ENCODE assay signal across 7 mouse cellular contexts in genomic region chr2:11338931-11339839, GRCm38 (mm10).
DNase-seq lines count a peak whose midpoint lies in the region; ATAC-seq and TF ChIP-seq lines count a peak whose summit lies in the region.

No protein-coding gene starts in this region.

- no peak overlapping the region for H3K4me2 ChIP-seq in heart, embryonic 13.5 days

- H3K9me3 ChIP-seq in heart, embryonic 13.5 days: no peaks in the 10 kb centered on the region
- no peaks in the 10 kb centered on the region for H3K9me3 ChIP-seq in heart, embryonic 10.5 days
- no peaks in the 10 kb centered on the region for H3K9me3 ChIP-seq in megakaryocyte, embryonic 14.5 days

- 62% methylated on average over 14 of the region's 14 CpGs for WGBS in heart, embryonic 13.5 days
- 71% methylated on average over 14 of the region's 14 CpGs for WGBS in heart, embryonic 10.5 days

- H3K9ac ChIP-seq in heart, embryonic 13.5 days: no peak overlapping the region

- peaks cover 18% of the 10 kb centered on the region for H3K4me1 ChIP-seq in heart, embryonic 13.5 days
- peaks cover 10% of the 10 kb centered on the region for H3K4me1 ChIP-seq in heart, embryonic 10.5 days
- peaks cover 58% of the 10 kb centered on the region for H3K4me1 ChIP-seq in megakaryocyte, embryonic 14.5 days

- no peaks in the 10 kb centered on the region for H3K27me3 ChIP-seq in heart, embryonic 13.5 days (replicated peaks)
- no peaks in the 10 kb centered on the region for H3K27me3 ChIP-seq in heart, embryonic 10.5 days (ENCODE audit: insufficient read depth, poor library complexity, severe bottlenecking)
- H3K27me3 ChIP-seq in Patski: no peaks in the 10 kb centered on the region
- H3K27me3 ChIP-seq in megakaryocyte, embryonic 14.5 days (replicated peaks): no peaks in the 10 kb centered on the region

- POLR2A ChIA-PET in Patski (lab: Charles Lee): no interaction called here

- no peaks in the 10 kb centered on the region for H3K36me3 ChIP-seq in heart, embryonic 13.5 days
- H3K36me3 ChIP-seq in heart, embryonic 10.5 days: no peaks in the 10 kb centered on the region
- H3K36me3 ChIP-seq in megakaryocyte, embryonic 14.5 days (replicated peaks; ENCODE audit: low read length): no peaks in the 10 kb centered on the region

- CTCF ChIA-PET in Patski (lab: Charles Lee): interaction anchor here (0.6 to 2.5 kb wide), 5 partner anchors 19 to 204 kb away, joined by 3 to 8 read pairs (median 3); no protein-coding TSS in a partner anchor

- no peak for ATAC-seq in heart, embryonic 13.5 days (ENCODE audit: extremely low read depth, insufficient number of reproducible peaks, low FRiP score, low TSS enrichment)
- peak; percentile 94 for ATAC-seq in Patski

- TF ChIP-seq CTCF in Patski (IDR thresholded peaks at IDR 0.05): peak; percentile 20

- in situ Hi-C loops in Patski (cut with MboI; ENCODE audit: low pct_unique_long_range_greater_than_20kb): loop anchor here (10.0 kb wide), 1 partner anchor 86 kb away; no protein-coding TSS in a partner anchor

- 0 out of 2 replicates have a peak overlapping the region, but pooled peaks have one; percentile 34 for H3K27ac ChIP-seq in heart, embryonic 13.5 days (replicated peaks)
- no peak overlapping the region for H3K27ac ChIP-seq in heart, embryonic 10.5 days

- no peak for DNase-seq in heart, embryonic 10.5 days (ENCODE audit: low spot score)
- DNase-seq in 416B (ENCODE audit: low read depth) (peak; percentile 61), Patski (ENCODE audit: low read depth, low spot score) (peak; percentile 78)
- peak; percentile 71 for DNase-seq in kidney, adult 9 months
- no peak for DNase-seq in retina, embryonic 14.5 days (ENCODE audit: low spot score)

- H3K4me3 ChIP-seq in heart, embryonic 13.5 days: no peak overlapping the region
- H3K4me3 ChIP-seq in heart, embryonic 10.5 days: no peak overlapping the region
- H3K4me3 ChIP-seq in megakaryocyte, embryonic 14.5 days (replicated peaks): peak overlapping the region; percentile 44

Comparison
In these comparisons a context has a peak if more than half of its experiments do, and no peak if none do; other contexts are left out.
1. DNase-seq: peak in 416B (single experiment), Patski (single experiment) and kidney, adult 9 months (single experiment); none in heart, embryonic 10.5 days (single experiment) and retina, embryonic 14.5 days (single experiment).